Mouse (Mus musculus) heart, embryonic 14.5 days (tissue): Measurements from ENCODE around the gene B3gnt3. TPM values are rescaled to one million over a fixed set of nuclear protein-coding genes. Genes with fewer than 3 reads are reported as not detected.
"Not testable (repeated sequence)": the region's sequence is repeated elsewhere in the genome, so short reads cannot be mapped to it uniquely, and the experiment has no call there.

Experiments used
- ATAC-seq: fragments of 200-750 bp; cut with Nextera tagmentation; 2 replicates; pipeline ENCODE4 v1.8.0; 2017; ENCODE audit warnings: low read depth, moderate TSS enrichment; ENCODE audit not compliant: insufficient number of reproducible peaks, insufficient read depth, low FRiP score
- H3K27ac ChIP-seq, 2 experiments: fragments of 200-500 bp in 1 of 2; fragments of 300-500 bp in 1 of 2; sonication (generic) in 1 of 2; replicated peaks in 1 of 2; 2 replicates each; pipeline ENCODE4 v1.5.1; 2012 to 2014; ENCODE audit warnings: low read depth in 2 of 2, low read length in 2 of 2, control low read depth in 1 of 2, mild to moderate bottlenecking in 1 of 2, mixed read lengths in 1 of 2; ENCODE audit not compliant: control insufficient read depth in 1 of 2, insufficient read depth in 1 of 2
- H3K27me3 ChIP-seq: fragments of 300-500 bp; sonication (generic); 2 replicates; pipeline ENCODE4 v1.6.1; 2014; ENCODE audit warnings: mild to moderate bottlenecking, low read length, control low read depth; ENCODE audit not compliant: control insufficient read depth, insufficient read depth
- H3K36me3 ChIP-seq: fragments of 300-500 bp; sonication (generic); 2 replicates; pipeline ENCODE4 v1.6.1; 2014; ENCODE audit warnings: mild to moderate bottlenecking, control low read depth, low read length, mixed read lengths; ENCODE audit not compliant: control insufficient read depth, insufficient read depth
- H3K4me1 ChIP-seq, 2 experiments: fragments of 200-500 bp in 1 of 2; fragments of 300-500 bp in 1 of 2; sonication (generic) in 1 of 2; 2 replicates each; pipeline ENCODE4 v1.6.1; 2012 to 2014; ENCODE audit warnings: low read length in 2 of 2, control low read depth in 1 of 2, mixed read lengths in 1 of 2; ENCODE audit not compliant: control insufficient read depth in 2 of 2, insufficient read depth in 2 of 2
- H3K4me2 ChIP-seq: fragments of 300-500 bp; sonication (generic); 2 replicates; pipeline ENCODE4 v1.6.1; 2014; ENCODE audit warnings: mild to moderate bottlenecking, low read length
- H3K4me3 ChIP-seq, 2 experiments: fragments of 200-500 bp in 1 of 2; fragments of 300-500 bp in 1 of 2; sonication (generic) in 1 of 2; 2 replicates each; pipeline ENCODE4 v1.5.1; 2012 to 2014; ENCODE audit warnings: low read length in 2 of 2, mild to moderate bottlenecking in 2 of 2, control low read depth in 1 of 2, low read depth in 1 of 2, moderate library complexity in 1 of 2; ENCODE audit not compliant: control insufficient read depth in 1 of 2, insufficient read depth in 1 of 2
- H3K9ac ChIP-seq: fragments of 300-500 bp; sonication (generic); 2 replicates; pipeline ENCODE4 v1.6.1; 2014; ENCODE audit warnings: mild to moderate bottlenecking, low read length
- H3K9me3 ChIP-seq: fragments of 300-500 bp; sonication (generic); 2 replicates; pipeline ENCODE4 v1.6.1; 2016; ENCODE audit warnings: low read length, control low read depth; ENCODE audit not compliant: control insufficient read depth
- WGBS: fragments of 180-500 bp; shearing (Covaris S2); extraction: QIAGEN DNeasy Blood & Tissue Kit; methylation state at CpG from one replicate; pipeline ENCODE4 v1.1.7; 2014; 5-methylcytosine and 5-hydroxymethylcytosine counted together
- polyA plus RNA-seq: library from polyadenylated mRNA; unstranded; fragments of >200 nt; fragmentation: Nextera tagmentation; extraction: Ambion mirVana; gene quantifications from 2 replicates; pipeline ENCODE4 v1.2.1, GENCODE M21; 2014

Gene B3gnt3
- polyA plus RNA-seq, 1 experiment from 2014 or later: 3.1 TPM

DNA sequence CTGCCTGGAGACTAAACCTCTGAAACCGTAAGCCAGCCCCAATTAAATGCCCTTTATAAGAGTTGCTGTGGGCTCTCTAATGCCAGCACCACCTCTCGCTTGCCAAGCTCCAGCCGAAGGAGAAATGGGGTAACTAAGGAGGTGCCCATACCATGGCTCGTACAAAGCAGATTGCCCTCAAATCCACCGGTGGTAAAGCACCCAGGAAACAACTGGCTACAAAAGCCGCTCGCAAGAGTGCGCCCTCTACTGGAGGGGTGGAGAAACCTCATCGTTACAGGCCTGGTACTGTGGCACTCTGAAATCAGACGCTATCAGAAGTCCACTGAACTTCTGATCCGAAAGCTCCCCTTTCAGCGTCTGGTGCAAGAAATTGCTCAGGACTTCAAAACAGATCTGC is 6.1 kb downstream of the B3gnt3 start:
- not testable (repeated sequence) for H3K4me2 ChIP-seq, H3K36me3 ChIP-seq, H3K9me3 ChIP-seq, ATAC-seq, H3K4me3 ChIP-seq, H3K27ac ChIP-seq, H3K4me1 ChIP-seq, H3K9ac ChIP-seq
- 61% methylated on average over 12 of the region's 12 CpGs for WGBS
- H3K27me3 ChIP-seq: peaks cover 71% of the 10 kb centered on the region

DNA sequence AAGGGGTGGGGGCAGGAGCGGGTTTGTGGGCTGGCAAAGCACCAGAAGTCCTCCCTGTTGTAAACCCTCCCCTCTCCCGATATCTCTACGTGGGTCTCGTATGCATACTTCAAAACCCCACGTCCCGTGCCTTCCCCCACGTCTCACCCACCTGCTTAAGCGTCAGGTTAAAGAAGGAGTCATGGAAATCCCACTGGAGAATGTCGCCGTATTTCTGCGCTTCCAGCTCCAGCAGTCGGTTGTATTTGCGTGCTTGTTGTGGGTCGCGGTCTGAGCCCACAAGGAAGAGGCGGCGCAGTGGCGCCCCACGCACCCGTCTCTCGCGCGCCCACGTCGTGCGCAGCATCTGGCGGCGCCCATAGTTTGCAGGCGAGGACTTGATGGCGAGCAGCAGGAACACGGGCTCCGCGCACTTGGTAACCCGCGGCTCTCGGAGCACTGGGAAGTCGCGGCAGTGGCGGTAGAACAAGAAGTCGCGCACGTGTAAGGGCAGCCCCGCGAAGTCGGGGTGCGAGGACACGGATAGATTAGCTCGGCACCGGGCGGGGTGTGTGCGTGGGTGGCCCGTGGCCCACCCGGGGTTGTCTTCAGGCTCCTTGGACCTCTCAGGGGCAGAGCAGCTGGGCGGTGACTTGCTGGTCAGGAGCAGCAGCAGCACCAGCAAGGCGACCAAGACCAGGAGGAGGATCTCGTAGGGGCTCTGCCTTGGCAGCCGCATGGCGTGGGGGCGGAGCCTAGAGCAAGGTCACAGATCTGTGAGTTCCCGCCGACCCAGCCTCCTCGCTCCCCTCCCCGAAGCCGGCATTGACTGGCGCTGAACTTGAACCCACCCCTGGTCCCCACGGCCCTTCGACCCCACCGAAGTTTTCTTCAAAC is 8.2 kb downstream of the B3gnt3 start:
- 14% methylated on average over 68 of the region's 68 CpGs for WGBS
- no peak for ATAC-seq
- Histone ChIP-seq H3K27ac (no peak overlapping the region), H3K9me3 (no peaks in the 10 kb centered on the region), H3K4me3 (peak overlapping the region in 1 of 2 experiments; percentile 7; a peak in 1 of 4 replicates), H3K36me3 (no peaks in the 10 kb centered on the region), H3K4me1 (peaks cover 0 to 5% of the 10 kb centered on the region in 2 experiments; a peak in 2 of 4 replicates), H3K9ac (no peak overlapping the region), H3K4me2 (peak overlapping the region; percentile 35), H3K27me3 (peaks cover 74% of the 10 kb centered on the region)

DNA sequence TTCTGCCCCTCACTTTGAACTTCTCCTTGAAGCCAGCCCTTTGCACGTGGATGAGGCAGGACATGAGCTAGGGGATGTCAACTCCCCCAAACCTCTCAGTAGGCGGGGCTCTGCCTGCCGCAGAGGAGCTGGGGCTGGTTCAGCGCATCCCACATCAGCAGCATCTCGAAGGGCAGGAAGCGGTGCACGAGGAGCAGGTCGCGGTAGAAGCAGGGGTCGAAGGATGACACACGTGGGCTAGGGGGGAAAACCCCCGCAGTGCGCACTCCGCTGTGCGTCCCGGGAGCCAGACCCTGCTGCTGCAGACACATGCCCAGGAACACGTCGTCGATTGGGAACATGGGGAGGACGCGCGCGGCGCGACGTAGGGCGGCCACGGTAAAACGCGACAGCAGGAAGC is 9.1 kb downstream of the B3gnt3 start:
- no peak for ATAC-seq
- peaks cover 81% of the 10 kb centered on the region for H3K27me3 ChIP-seq
- no peak overlapping the region for H3K27ac ChIP-seq
- no peak overlapping the region; a peak in 1 of 4 replicates for H3K4me3 ChIP-seq
- no peak overlapping the region for H3K9ac ChIP-seq
- no peak overlapping the region for H3K4me2 ChIP-seq
- H3K9me3 ChIP-seq: no peaks in the 10 kb centered on the region
- 10% methylated on average over 30 of the region's 30 CpGs for WGBS
- peaks cover 0 to 5% of the 10 kb centered on the region in 2 experiments; a peak in 2 of 4 replicates for H3K4me1 ChIP-seq
- no peaks in the 10 kb centered on the region for H3K36me3 ChIP-seq

DNA sequence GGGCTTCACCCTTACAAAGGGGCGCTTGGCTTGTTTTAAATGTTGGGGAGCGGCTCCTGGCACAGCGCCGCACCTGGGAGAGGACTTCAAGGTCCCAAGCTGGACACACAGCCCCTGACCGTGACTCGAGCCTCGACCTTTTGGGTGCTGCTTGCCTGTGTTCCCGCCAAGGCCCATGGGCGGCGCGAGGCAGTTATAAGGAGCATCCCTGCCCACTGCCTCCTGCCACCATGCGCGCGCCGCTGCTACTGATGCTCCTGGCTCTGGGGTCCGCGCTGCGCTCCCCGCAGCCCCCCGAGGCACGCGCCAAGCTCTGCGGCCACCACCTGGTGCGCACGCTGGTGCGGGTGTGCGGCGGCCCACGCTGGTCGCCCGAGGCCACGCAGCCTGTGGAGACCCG is 12.6 kb downstream of the B3gnt3 start, which contains the start of gene Insl3:
Gene Insl3 (plus strand): TSS at position 187 of the 400 bp plus-strand sequence.
- Histone ChIP-seq H3K4me2 (no peak within 1 kb of the TSS), H3K4me3 (no peak within 1 kb of the TSS), H3K36me3 (no peaks in the 10 kb centered on the region), H3K4me1 (peaks cover 12 to 19% of the 10 kb centered on the region in 2 experiments), H3K9me3 (no peaks in the 10 kb centered on the region), H3K27me3 (peaks cover 100% of the 10 kb centered on the region), H3K9ac (no peak within 1 kb of the TSS), H3K27ac (no peak within 1 kb of the TSS)
- no peak for ATAC-seq
- 11% methylated on average over 33 of the region's 33 CpGs for WGBS

DNA sequence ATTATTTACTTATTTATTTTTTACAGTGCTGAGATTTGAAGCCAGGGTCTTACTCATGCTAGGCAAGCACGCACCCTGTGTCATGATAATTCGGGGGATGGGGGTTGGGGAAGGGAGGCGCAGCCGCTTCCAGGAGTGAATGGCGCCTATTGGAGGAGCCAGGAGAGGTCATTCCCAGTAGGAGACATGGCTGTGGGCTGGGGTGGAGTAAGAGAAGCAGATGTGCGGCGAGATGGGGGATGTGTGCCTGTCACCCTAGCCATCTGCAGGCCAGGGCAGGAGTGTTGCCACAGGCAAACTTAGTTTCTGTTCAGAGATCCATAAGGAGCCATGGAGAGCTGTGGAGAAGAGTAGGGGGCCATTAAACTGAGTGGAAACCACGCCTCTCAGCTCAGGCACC is 14.0 kb downstream of the B3gnt3 start:
- H3K36me3 ChIP-seq: no peaks in the 10 kb centered on the region
- H3K9ac ChIP-seq: no peak overlapping the region
- ATAC-seq: no peak
- no peak overlapping the region for H3K27ac ChIP-seq
- 9% methylated on average over 8 of the region's 8 CpGs for WGBS
- H3K9me3 ChIP-seq: no peaks in the 10 kb centered on the region
- peaks cover 12 to 13% of the 10 kb centered on the region in 2 experiments for H3K4me1 ChIP-seq
- H3K27me3 ChIP-seq: peaks cover 100% of the 10 kb centered on the region
- no peak overlapping the region for H3K4me2 ChIP-seq
- H3K4me3 ChIP-seq: no peak overlapping the region

DNA sequence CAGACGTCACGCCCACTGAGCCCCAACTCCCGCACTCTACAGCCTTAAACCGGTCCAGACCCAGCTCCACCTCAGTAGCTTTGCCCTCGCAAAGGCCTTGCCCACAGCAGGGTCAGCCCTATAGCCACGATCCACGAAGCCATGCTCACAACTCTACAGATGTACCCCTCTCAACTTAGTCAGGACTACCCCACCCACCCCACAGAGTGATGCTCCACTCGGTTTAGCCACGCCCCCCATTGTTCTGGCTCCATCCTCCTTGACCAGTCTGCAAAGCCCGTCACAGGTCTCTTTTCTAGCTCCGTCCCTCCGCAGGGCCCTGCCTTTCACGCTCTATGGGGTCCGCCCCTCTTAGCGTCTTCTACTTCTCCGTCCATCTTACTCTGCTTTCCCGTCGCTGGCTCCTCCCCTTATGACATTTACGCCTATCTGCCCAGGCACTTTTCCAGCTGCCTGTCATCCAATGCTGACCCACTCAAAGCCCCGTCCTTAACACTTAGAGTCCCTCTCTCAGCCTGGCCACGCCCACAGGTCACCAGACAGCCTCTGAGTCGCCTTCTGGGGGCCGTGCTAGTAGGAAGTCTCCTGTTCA is 15.3 kb downstream of the B3gnt3 start:
- Histone ChIP-seq H3K27ac (no peak overlapping the region), H3K4me2 (peak overlapping the region; percentile 60), H3K4me3 (peak overlapping the region; percentile 16 to 27), H3K36me3 (no peaks in the 10 kb centered on the region), H3K9me3 (no peaks in the 10 kb centered on the region), H3K27me3 (peaks cover 100% of the 10 kb centered on the region), H3K4me1 (peaks cover 12 to 16% of the 10 kb centered on the region in 2 experiments), H3K9ac (no peak overlapping the region)
- peak; percentile 34 for ATAC-seq
- 5% methylated on average over 23 of the region's 23 CpGs for WGBS

DNA sequence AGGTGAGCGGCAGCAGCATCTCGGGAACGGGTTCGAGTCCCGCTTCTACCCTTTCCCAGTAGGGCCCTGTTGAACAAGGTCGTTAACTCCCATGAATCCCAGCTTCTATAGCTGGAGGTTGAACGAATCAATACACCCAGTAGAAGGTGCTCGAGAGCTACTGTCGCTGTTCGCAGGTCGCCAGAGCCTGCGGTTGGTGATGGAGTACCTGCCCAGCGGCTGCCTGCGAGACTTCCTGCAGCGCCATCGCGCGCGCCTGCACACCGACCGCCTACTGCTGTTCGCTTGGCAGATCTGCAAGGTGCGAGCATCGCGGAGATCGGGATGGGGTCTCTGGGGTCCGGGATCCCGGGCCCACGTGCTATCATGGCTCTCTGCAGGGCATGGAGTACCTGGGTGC is 16.0 kb downstream of the B3gnt3 start:
- H3K4me2 ChIP-seq: peak overlapping the region; percentile 60
- ATAC-seq: no peak
- H3K27me3 ChIP-seq: peaks cover 100% of the 10 kb centered on the region
- peaks cover 12 to 16% of the 10 kb centered on the region in 2 experiments for H3K4me1 ChIP-seq
- 10% methylated on average over 29 of the region's 29 CpGs for WGBS
- no peaks in the 10 kb centered on the region for H3K36me3 ChIP-seq
- H3K4me3 ChIP-seq: peak overlapping the region; percentile 16 to 27
- H3K27ac ChIP-seq: no peak overlapping the region
- no peaks in the 10 kb centered on the region for H3K9me3 ChIP-seq
- H3K9ac ChIP-seq: no peak overlapping the region
